In the genomic region with DNA sequence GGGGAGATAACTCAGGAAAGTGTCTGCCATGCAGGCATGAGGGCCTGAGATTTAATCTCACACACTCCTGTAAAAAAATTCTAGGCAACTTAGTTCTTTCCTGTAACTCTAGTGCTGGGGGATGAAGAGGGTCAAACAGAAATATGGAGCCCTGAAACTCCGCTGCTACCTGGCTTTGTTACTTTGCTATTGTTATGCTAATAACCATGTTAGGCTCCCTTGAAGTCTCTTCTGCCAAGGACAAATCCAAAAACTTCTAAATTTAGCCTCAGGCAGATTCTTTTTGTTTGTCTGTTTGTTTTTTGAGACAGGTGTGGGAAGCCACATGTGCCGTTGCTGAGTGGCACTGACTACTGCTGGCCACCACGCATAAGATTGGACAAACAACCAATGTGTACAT, we compare ENCODE assay signal across 25 mouse cellular contexts.
"Had no signal": no experiment of that assay in that cellular context is flagged by ENCODE, and none has a peak within 500 bp of the region (broad histone marks: within the 10 kb centered on the region; RNA-seq: fewer than 3 reads in every experiment).

No protein-coding gene starts in this region.

- H3K36me3 ChIP-seq: heart, embryonic 13.5 days; heart, embryonic 15.5 days; hindbrain, embryonic 15.5 days; kidney, embryonic 15.5 days; limb, embryonic 15.5 days; liver, embryonic 12.5 days had no signal

- H3K4me3 ChIP-seq: heart, adult 2 months; heart, embryonic 13.5 days; heart, embryonic 15.5 days; hindbrain, embryonic 13.5 days; hindbrain, embryonic 15.5 days; kidney, embryonic 15.5 days; limb, embryonic 13.5 days; limb, embryonic 15.5 days; liver, embryonic 12.5 days had no signal

- DNase-seq: gastrocnemius, postnatal 10 days; gastrocnemius, postnatal 25 days; heart, adult 11 months; heart, adult 2 months; heart, postnatal 14 days; heart, postnatal 36 days; kidney, adult 11 months; kidney, adult 2 months; kidney, adult 9 months; kidney, postnatal 14 days; kidney, postnatal 36 days; layer of hippocampus, adult 9-11 months; layer of hippocampus, postnatal 36 days; left cerebral cortex, postnatal 4 days had no signal

- H3K9ac ChIP-seq: heart, embryonic 15.5 days; hindbrain, embryonic 13.5 days; hindbrain, embryonic 15.5 days; kidney, embryonic 15.5 days; limb, embryonic 13.5 days; limb, embryonic 15.5 days; liver, embryonic 12.5 days; liver, embryonic 14.5 days had no signal

- H3K27ac ChIP-seq: hindbrain, embryonic 13.5 days; hindbrain, embryonic 15.5 days; hindbrain, postnatal 0 days; kidney, embryonic 15.5 days; kidney, postnatal 0 days; limb, embryonic 13.5 days; limb, embryonic 15.5 days; liver, embryonic 12.5 days; liver, embryonic 14.5 days had no signal

- H3K9me3 ChIP-seq: heart, embryonic 13.5 days; heart, embryonic 15.5 days; hindbrain, embryonic 13.5 days; hindbrain, embryonic 15.5 days; kidney, embryonic 15.5 days; limb, embryonic 13.5 days; limb, embryonic 15.5 days; liver, embryonic 12.5 days had no signal

- H3K4me1 ChIP-seq: hindbrain, embryonic 15.5 days; liver, embryonic 12.5 days had no signal
